Mouse (Mus musculus): ENCODE measurements around the gene Amfr. TPM values are rescaled to one million over a fixed set of nuclear protein-coding genes. Genes with fewer than 3 reads are reported as not detected.
A peak's percentile ranks its signal among the peaks of the same experiment; 100 is the strongest.

Gene Amfr
- total and polyA plus RNA-seq, 3 experiments: 86.7 to 126 (median 102) TPM

DNA sequence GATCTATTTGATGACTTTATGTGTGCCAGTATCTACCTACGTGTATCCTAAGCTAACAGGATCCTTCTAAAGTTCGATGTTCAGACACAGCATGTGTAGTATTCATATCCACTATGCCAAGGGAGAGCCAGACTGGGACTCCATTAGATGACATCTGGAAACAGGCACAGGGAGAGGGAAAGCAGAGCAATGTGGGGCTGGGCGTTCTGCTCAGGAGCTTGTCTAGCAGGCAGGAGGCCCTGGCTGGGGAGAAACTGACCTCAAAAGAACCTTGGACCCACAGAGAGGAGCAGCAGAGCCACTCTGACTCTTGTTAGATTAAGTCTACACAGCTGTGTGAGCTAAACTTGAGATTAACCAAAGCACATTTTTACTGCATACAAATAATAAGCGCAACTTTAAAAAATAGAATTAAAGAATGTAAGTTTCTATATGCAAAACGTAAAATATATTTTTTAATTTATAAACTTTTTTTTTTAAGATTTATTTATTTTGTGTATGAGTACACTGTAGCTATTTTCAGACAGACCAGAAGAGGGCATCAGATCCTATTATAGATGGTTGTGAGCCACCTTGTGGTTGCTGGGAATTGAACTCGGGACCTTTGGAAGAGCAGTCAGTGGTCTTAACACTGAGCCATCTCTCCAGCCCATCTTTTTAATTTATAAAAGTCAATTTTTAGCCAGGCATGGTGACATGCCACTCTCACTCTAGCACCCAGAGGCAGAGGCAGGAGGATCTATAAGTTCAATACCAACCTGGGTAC, 36.0 kb downstream of the Amfr start:
- Histone ChIP-seq H3K9me3 (replicated peaks; ENCODE audit: low read length) (peaks cover 2% of the 10 kb centered on the region), H3K79me2 (replicated peaks; ENCODE audit: control insufficient read depth, extremely low read depth, insufficient read depth, poor library complexity, severe bottlenecking) (no peaks in the 10 kb centered on the region), H3K36me3 (replicated peaks in 1 of 2; ENCODE audit: control insufficient read depth in 1 of 2, insufficient read depth in 1 of 2, low read length in 1 of 2) (peaks cover 84 to 92% of the 10 kb centered on the region in 2 experiments), H3K4me2 (ENCODE audit: insufficient read depth, low read depth, poor library complexity, severe bottlenecking) (no peak overlapping the region), H3K4me3 (replicated peaks in 1 of 3; ENCODE audit: low read depth in 2 of 3, low read length in 2 of 3, poor library complexity in 1 of 3) (no peak overlapping the region), H3K27ac (ENCODE audit: insufficient read depth, low read depth) (no peak overlapping the region), H3K9ac (ENCODE audit: insufficient read depth, low read depth) (no peak overlapping the region), H3K27me3 (replicated peaks) (no peaks in the 10 kb centered on the region), H3K4me1 (ENCODE audit: control insufficient read depth in 1 of 2, insufficient read depth in 2 of 2) (no peaks in the 10 kb centered on the region; a peak in 1 of 4 replicates)
- in situ Hi-C loops (cut with MboI; ENCODE audit: low pct_ligation_motif_present, low pct_unique_long_range_greater_than_20kb, low sequenced_read_pairs): no loop called here
- TF ChIP-seq NELFE (IDR thresholded peaks at IDR 0.05; ENCODE audit: low read depth, low read length) (no peak), MAFK (IDR thresholded peaks at IDR 0.05; ENCODE audit: insufficient replicate concordance, low read length) (no peak), TBP (conservative IDR thresholded peaks at IDR 0.05; ENCODE audit: low read depth, low read length) (no peak), E2F4 (IDR thresholded peaks at IDR 0.05; ENCODE audit: insufficient replicate concordance, low read depth, low read length) (no peak), CTCF (conservative IDR thresholded peaks at IDR 0.05 in 1 of 2, IDR thresholded peaks at IDR 0.05 in 1 of 2; ENCODE audit: low read depth in 2 of 2, low read length in 2 of 2) (peak in 1 of 2 experiments; percentile 41; a peak in 2 of 4 replicates), MAX (IDR thresholded peaks at IDR 0.05; ENCODE audit: low read length) (no peak)
- dilution Hi-C loops (cut with MboI; ENCODE audit: extremely low pct_ligation_motif_present, extremely low pct_unique_long_range_greater_than_20kb, low sequenced_read_pairs): no loop called here
- no peak for DNase-seq (ENCODE audit: extremely low read depth)

DNA sequence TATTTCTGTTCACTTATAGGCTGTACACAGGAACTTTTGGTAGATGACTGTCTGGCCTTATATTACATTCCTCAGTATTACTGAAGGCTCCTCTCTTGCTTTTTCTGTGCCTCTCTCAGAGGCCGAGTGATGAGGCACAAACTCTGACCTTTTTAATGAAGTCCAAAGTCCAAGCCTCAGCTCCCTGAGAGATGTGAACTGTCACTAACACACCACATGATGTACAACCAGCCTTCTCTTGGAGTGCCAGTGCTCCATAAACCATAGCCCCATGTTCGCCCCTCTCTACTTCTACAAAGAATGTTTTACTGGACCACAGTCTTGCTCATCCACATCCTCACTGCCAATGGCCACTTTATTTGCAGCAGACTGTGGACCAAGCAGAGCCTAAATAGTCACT, 37.3 kb downstream of the Amfr start:
- peaks cover 2% of the 10 kb centered on the region for H3K9me3 ChIP-seq (replicated peaks; ENCODE audit: low read length)
- H3K4me2 ChIP-seq (ENCODE audit: insufficient read depth, low read depth, poor library complexity, severe bottlenecking): no peak overlapping the region
- no peaks in the 10 kb centered on the region for H3K4me1 ChIP-seq (ENCODE audit: control insufficient read depth in 1 of 2, insufficient read depth in 2 of 2)
- no peaks in the 10 kb centered on the region for H3K27me3 ChIP-seq (replicated peaks)
- H3K27ac ChIP-seq (ENCODE audit: insufficient read depth, low read depth): no peak overlapping the region
- in situ Hi-C loops (cut with MboI; ENCODE audit: low pct_ligation_motif_present, low pct_unique_long_range_greater_than_20kb, low sequenced_read_pairs) (no loop called here), dilution Hi-C loops (cut with MboI; ENCODE audit: extremely low pct_ligation_motif_present, extremely low pct_unique_long_range_greater_than_20kb, low sequenced_read_pairs) (no loop called here)
- TF ChIP-seq MXI1 (IDR thresholded peaks at IDR 0.05; ENCODE audit: low read depth, low read length) (no peak), RAD21 (IDR thresholded peaks at IDR 0.05; ENCODE audit: low read depth, low read length) (no peak), POLR2AphosphoS2 (IDR thresholded peaks at IDR 0.05; ENCODE audit: low read depth, low read length) (no peak), ZC3H11A (IDR thresholded peaks at IDR 0.05; ENCODE audit: low read depth, low read length) (no peak), NRF1 (IDR thresholded peaks at IDR 0.05; ENCODE audit: low read depth, low read length) (no peak)
- no peak overlapping the region for H3K4me3 ChIP-seq (replicated peaks in 1 of 3; ENCODE audit: low read depth in 2 of 3, low read length in 2 of 3, poor library complexity in 1 of 3)
- H3K36me3 ChIP-seq (replicated peaks in 1 of 2; ENCODE audit: control insufficient read depth in 1 of 2, insufficient read depth in 1 of 2, low read length in 1 of 2): peaks cover 75 to 91% of the 10 kb centered on the region in 2 experiments
- DNase-seq (ENCODE audit: extremely low read depth): no peak
- no peak overlapping the region for H3K9ac ChIP-seq (ENCODE audit: insufficient read depth, low read depth)
- no peaks in the 10 kb centered on the region for H3K79me2 ChIP-seq (replicated peaks; ENCODE audit: control insufficient read depth, extremely low read depth, insufficient read depth, poor library complexity, severe bottlenecking)

DNA sequence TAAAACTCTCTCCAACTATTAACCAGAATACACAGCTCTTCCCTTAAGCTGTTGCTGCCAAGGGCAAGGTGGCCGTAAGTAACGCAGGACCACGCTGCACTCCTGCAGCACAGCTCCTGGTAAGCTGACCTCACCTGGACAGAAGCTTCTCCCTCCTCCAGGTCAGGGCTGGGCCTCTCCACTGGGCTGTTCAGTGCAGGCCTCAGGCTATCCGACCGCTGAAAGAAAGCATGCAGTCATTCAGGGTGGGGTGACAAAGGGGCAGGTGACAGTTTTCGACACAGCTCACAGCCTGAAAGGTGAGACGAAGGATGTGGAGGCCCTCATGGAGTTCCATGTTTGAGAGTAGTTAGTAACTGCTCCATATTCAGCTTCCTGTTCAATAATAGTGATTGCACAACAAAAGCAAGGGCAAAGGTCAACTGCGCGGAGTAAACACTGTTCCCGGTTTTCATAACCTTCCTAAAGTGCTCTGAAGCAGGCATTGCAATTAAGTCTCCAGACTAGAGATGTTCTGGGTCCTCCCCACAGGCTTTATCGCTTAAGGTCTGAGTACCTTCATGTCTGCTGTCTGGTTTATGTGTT, 37.9 kb downstream of the Amfr start:
- TF ChIP-seq USF2 (conservative IDR thresholded peaks at IDR 0.05; ENCODE audit: low read depth, low read length): no peak
- TF ChIP-seq SIN3A (IDR thresholded peaks at IDR 0.05; ENCODE audit: low read length): no peak
- TF ChIP-seq NRF1 (IDR thresholded peaks at IDR 0.05; ENCODE audit: low read depth, low read length): no peak
- TF ChIP-seq JUND (conservative IDR thresholded peaks at IDR 0.05; ENCODE audit: low read depth, low read length): no peak
- no peak for TF ChIP-seq JUN (IDR thresholded peaks at IDR 0.05; ENCODE audit: insufficient read depth, low read depth, low read length)
- TF ChIP-seq TBP (conservative IDR thresholded peaks at IDR 0.05; ENCODE audit: low read depth, low read length): no peak
- no peak for TF ChIP-seq MAZ (IDR thresholded peaks at IDR 0.05; ENCODE audit: low read depth, low read length)
- no peak for TF ChIP-seq ETS1 (conservative IDR thresholded peaks at IDR 0.05; ENCODE audit: low read depth, low read length)
- TF ChIP-seq ZC3H11A (IDR thresholded peaks at IDR 0.05; ENCODE audit: low read depth, low read length): no peak
- TF ChIP-seq ZKSCAN1 (IDR thresholded peaks at IDR 0.05; ENCODE audit: borderline replicate concordance, low read depth, low read length): no peak
- H3K79me2 ChIP-seq (replicated peaks; ENCODE audit: control insufficient read depth, extremely low read depth, insufficient read depth, poor library complexity, severe bottlenecking): no peaks in the 10 kb centered on the region
- peaks cover 72 to 91% of the 10 kb centered on the region in 2 experiments for H3K36me3 ChIP-seq (replicated peaks in 1 of 2; ENCODE audit: control insufficient read depth in 1 of 2, insufficient read depth in 1 of 2, low read length in 1 of 2)
- H3K27ac ChIP-seq (ENCODE audit: insufficient read depth, low read depth): no peak overlapping the region
- dilution Hi-C loops (cut with MboI; ENCODE audit: extremely low pct_ligation_motif_present, extremely low pct_unique_long_range_greater_than_20kb, low sequenced_read_pairs) (no loop called here), in situ Hi-C loops (cut with MboI; ENCODE audit: low pct_ligation_motif_present, low pct_unique_long_range_greater_than_20kb, low sequenced_read_pairs) (no loop called here)
- H3K4me1 ChIP-seq (ENCODE audit: control insufficient read depth in 1 of 2, insufficient read depth in 2 of 2): no peaks in the 10 kb centered on the region
- no peak for DNase-seq (ENCODE audit: extremely low read depth)
- no peaks in the 10 kb centered on the region for H3K27me3 ChIP-seq (replicated peaks)
- no peak overlapping the region for H3K9ac ChIP-seq (ENCODE audit: insufficient read depth, low read depth)
- H3K9me3 ChIP-seq (replicated peaks; ENCODE audit: low read length): peaks cover 2% of the 10 kb centered on the region
- no peak overlapping the region for H3K4me3 ChIP-seq (replicated peaks in 1 of 3; ENCODE audit: low read depth in 2 of 3, low read length in 2 of 3, poor library complexity in 1 of 3)
- no peak overlapping the region for H3K4me2 ChIP-seq (ENCODE audit: insufficient read depth, low read depth, poor library complexity, severe bottlenecking)
